Mouse (Mus musculus): Measurements from ENCODE around the gene Wdr27. TPM values are rescaled to one million over a fixed set of nuclear protein-coding genes. Genes with fewer than 3 reads are reported as not detected.
"Not testable (repeated sequence)": the region's sequence is repeated elsewhere in the genome, so short reads cannot be mapped to it uniquely, and the experiment has no call there.

Wdr27 gene
- 8.2 and 9.0 TPM in 2 replicates for polyA plus RNA-seq (2015; fragmentation: Nextera tagmentation; extraction: Ambion mirVana)

- peak; percentile 99 for ATAC-seq (replicated peaks)
- WGBS: under 1% methylated on average over 54 of the region's 54 CpGs
Observed at GRCm38 (mm10) chr17:14943009-14943728, at the start of gene Wdr27, which contains the start of gene 1600012H06Rik. Gene Wdr27, minus strand, starts transcription at chr17:14943158. Gene 1600012H06Rik, plus strand, starts transcription at chr17:14943184.

GRCm38 (mm10) chr17:14992522-14993138 is 49.7 kb upstream of the Wdr27 start:
- not testable (repeated sequence) for H3K27me3 ChIP-seq (replicated peaks); H3K36me3 ChIP-seq (replicated peaks); H3K4me2 ChIP-seq; H3K9ac ChIP-seq; H3K27ac ChIP-seq; H3K4me1 ChIP-seq; H3K9me3 ChIP-seq; H3K4me3 ChIP-seq
- WGBS: no CpG with 5 or more reads among the region's 98 CpGs
- peak; percentile 89 for ATAC-seq (replicated peaks)

More at GRCm38 (mm10) chr17:14943009-14943728, at the start of gene Wdr27, which contains the start of gene 1600012H06Rik:
- Histone ChIP-seq H3K27me3 (replicated peaks) (no peaks in the 10 kb centered on the region), H3K4me3 (peak within 1 kb of the TSS; percentile 91), H3K27ac (peak within 1 kb of the TSS; percentile 84), H3K4me2 (peak within 1 kb of the TSS; percentile 96), H3K9me3 (no peaks in the 10 kb centered on the region), H3K9ac (peak within 1 kb of the TSS; percentile 70), H3K36me3 (replicated peaks) (peaks cover 14% of the 10 kb centered on the region; the same call in 1 of the 2 replicates), H3K4me1 (peaks cover 28% of the 10 kb centered on the region)

GRCm38 (mm10) chr17:14990116-14990702 is 47.3 kb upstream of the Wdr27 start:
- H3K4me3 ChIP-seq; H3K9me3 ChIP-seq; H3K4me1 ChIP-seq; H3K9ac ChIP-seq; H3K36me3 ChIP-seq (replicated peaks); ATAC-seq (replicated peaks); H3K27ac ChIP-seq; H3K4me2 ChIP-seq; H3K27me3 ChIP-seq (replicated peaks): not testable (repeated sequence)
- WGBS: 74% methylated on average over 4 of the region's 5 CpGs

- Histone ChIP-seq H3K4me3 (0 out of 2 replicates have a peak within 1 kb of the TSS, but pooled peaks have one; percentile 13), H3K4me2 (peak within 1 kb of the TSS; percentile 36)
Observed at GRCm38 (mm10) chr17:14978362-14979038, 35.5 kb upstream of the Wdr27 start, which contains the start of the genes 9030025P20Rik and Gm3417. Gene 9030025P20Rik, plus strand, starts transcription at chr17:14978468. Gene Gm3417, minus strand, starts transcription at chr17:14978790.

GRCm38 (mm10) chr17:14977718-14978361 is 34.9 kb upstream of the Wdr27 start:
- H3K9ac ChIP-seq; H3K27me3 ChIP-seq (replicated peaks); H3K27ac ChIP-seq; H3K36me3 ChIP-seq (replicated peaks); H3K9me3 ChIP-seq; H3K4me1 ChIP-seq: not testable (repeated sequence)
- Histone ChIP-seq H3K4me3 (0 out of 2 replicates have a peak overlapping the region, but pooled peaks have one; percentile 13), H3K4me2 (peak overlapping the region; percentile 36)
- WGBS: 0% methylated on average over 4 of the region's 7 CpGs
- peak; percentile 2; the same call in 1 of the 2 replicates for ATAC-seq (replicated peaks)

More at GRCm38 (mm10) chr17:14978362-14979038, 35.5 kb upstream of the Wdr27 start, which contains the start of the genes 9030025P20Rik and Gm3417:
- peak; percentile 99 for ATAC-seq (replicated peaks)
- H3K27ac ChIP-seq; H3K9ac ChIP-seq; H3K36me3 ChIP-seq (replicated peaks); H3K9me3 ChIP-seq; H3K27me3 ChIP-seq (replicated peaks); H3K4me1 ChIP-seq: not testable (repeated sequence)
- no CpG with 5 or more reads among the region's 60 CpGs for WGBS

GRCm38 (mm10) chr17:14968373-14968913 is 25.5 kb upstream of the Wdr27 start:
- not testable (repeated sequence) for H3K36me3 ChIP-seq (replicated peaks); H3K27ac ChIP-seq; ATAC-seq (replicated peaks); H3K9ac ChIP-seq; H3K9me3 ChIP-seq; H3K4me2 ChIP-seq; H3K4me1 ChIP-seq; H3K27me3 ChIP-seq (replicated peaks); H3K4me3 ChIP-seq
- WGBS: no CpG with 5 or more reads among the region's 6 CpGs

- H3K36me3 ChIP-seq (replicated peaks); H3K9ac ChIP-seq; H3K27me3 ChIP-seq (replicated peaks); H3K4me3 ChIP-seq; H3K4me2 ChIP-seq; H3K9me3 ChIP-seq; H3K27ac ChIP-seq: not testable (repeated sequence)
- no CpG with 5 or more reads among the region's 44 CpGs for WGBS
- H3K4me1 ChIP-seq: peaks cover 14% of the 10 kb centered on the region
- ATAC-seq (replicated peaks): peak; percentile 94
Observed at GRCm38 (mm10) chr17:14961557-14962154, 18.7 kb upstream of the Wdr27 start.

- H3K36me3 ChIP-seq (replicated peaks); H3K9me3 ChIP-seq; H3K27me3 ChIP-seq (replicated peaks): not testable (repeated sequence)
- WGBS: under 1% methylated on average over 50 of the region's 100 CpGs
- H3K9ac ChIP-seq: peak within 1 kb of the TSS; percentile 70
- peak; percentile 84 for ATAC-seq (replicated peaks)
- peak within 1 kb of the TSS; percentile 70; the same call in 1 of the 2 replicates for H3K27ac ChIP-seq
- H3K4me3 ChIP-seq: peak within 1 kb of the TSS; percentile 78
- peaks cover 14% of the 10 kb centered on the region for H3K4me1 ChIP-seq
- peak within 1 kb of the TSS; percentile 96 for H3K4me2 ChIP-seq
Observed at GRCm38 (mm10) chr17:14960951-14961556, 18.1 kb upstream of the Wdr27 start, which contains the start of gene Phf10. Gene Phf10, minus strand, starts transcription at chr17:14961273.

- peak overlapping the region; percentile 78 for H3K4me3 ChIP-seq
- H3K9ac ChIP-seq: peak overlapping the region; percentile 70
- 0% methylated on average over 23 of the region's 23 CpGs for WGBS
- peak overlapping the region; percentile 96 for H3K4me2 ChIP-seq
- H3K9me3 ChIP-seq: no peaks in the 10 kb centered on the region
- H3K4me1 ChIP-seq: peaks cover 14% of the 10 kb centered on the region
- ATAC-seq (replicated peaks): peak; percentile 25
- H3K27me3 ChIP-seq (replicated peaks): no peaks in the 10 kb centered on the region
- no peaks in the 10 kb centered on the region for H3K36me3 ChIP-seq (replicated peaks)
- H3K27ac ChIP-seq: no peak overlapping the region
Observed at GRCm38 (mm10) chr17:14960520-14960919, 17.6 kb upstream of the Wdr27 start.

GRCm38 (mm10) chr17:14959979-14960378 is 17.0 kb upstream of the Wdr27 start:
- peaks cover 14% of the 10 kb centered on the region for H3K4me1 ChIP-seq
- no peaks in the 10 kb centered on the region for H3K9me3 ChIP-seq
- peak overlapping the region; percentile 96 for H3K4me2 ChIP-seq
- ATAC-seq (replicated peaks): no peak
- H3K36me3 ChIP-seq (replicated peaks): no peaks in the 10 kb centered on the region
- 18% methylated on average over 3 of the region's 3 CpGs for WGBS
- H3K27ac ChIP-seq: no peak overlapping the region
- peak overlapping the region; percentile 27 for H3K4me3 ChIP-seq
- no peaks in the 10 kb centered on the region for H3K27me3 ChIP-seq (replicated peaks)
- peak overlapping the region; percentile 31; the same call in 1 of the 2 replicates for H3K9ac ChIP-seq

Measured in midbrain, embryonic 15.5 days (tissue).